Mouse (Mus musculus) forebrain, embryonic 10.5 days (tissue): Measurements from ENCODE around the gene Rpusd2. TPM values are rescaled to one million over a fixed set of nuclear protein-coding genes. Genes with fewer than 3 reads are reported as not detected.

Experiments used
- DNase-seq: peaks from one replicate; pipeline ENCODE4 v3.0.0-alpha.2; 2017; ENCODE audit warnings: low spot score; ENCODE audit errors: extremely low spot score
- H3K27ac ChIP-seq: fragments of 300-500 bp; sonication (generic); 2 replicates; pipeline ENCODE4 v1.5.1; 2016; ENCODE audit warnings: mild to moderate bottlenecking
- H3K27me3 ChIP-seq: fragments of 300-500 bp; sonication (generic); 2 replicates; pipeline ENCODE4 v1.6.1; 2016; ENCODE audit warnings: mild to moderate bottlenecking; ENCODE audit not compliant: poor library complexity, severe bottlenecking
- H3K36me3 ChIP-seq: fragments of 300-500 bp; sonication (generic); replicated peaks from 2 replicates; pipeline ENCODE4 v1.6.1; 2016; ENCODE audit warnings: mild to moderate bottlenecking, moderate library complexity
- H3K4me1 ChIP-seq: fragments of 300-500 bp; sonication (generic); 2 replicates; pipeline ENCODE4 v1.6.1; 2016
- H3K4me3 ChIP-seq: fragments of 300-500 bp; sonication (generic); 2 replicates; pipeline ENCODE4 v1.5.1; 2016; ENCODE audit warnings: mild to moderate bottlenecking, moderate library complexity
- H3K9me3 ChIP-seq: fragments of 300-500 bp; sonication (generic); 2 replicates; pipeline ENCODE4 v1.6.1; 2016; ENCODE audit warnings: mild to moderate bottlenecking, moderate library complexity
- WGBS: fragments of 180-500 bp; shearing (Covaris S2); methylation state at CpG from one replicate; pipeline ENCODE4 v1.1.7; 2016; 5-methylcytosine and 5-hydroxymethylcytosine counted together
- polyA plus RNA-seq: library from polyadenylated mRNA; unstranded; fragments of >200 nt; fragmentation: Nextera tagmentation; extraction: Ambion mirVana; gene quantifications from 2 replicates; pipeline ENCODE4 v1.2.1, GENCODE M21; 2016

Rpusd2 gene
- polyA plus RNA-seq, 1 experiment from 2014 or later: 9.2 TPM

- WGBS: 68% methylated on average over 22 of the region's 22 CpGs
- Histone ChIP-seq H3K27me3 (no peaks in the 10 kb centered on the region), H3K27ac (peak overlapping the region; percentile 26; the same call in 1 of the 2 replicates), H3K4me1 (peaks cover 11% of the 10 kb centered on the region), H3K4me3 (no peak overlapping the region), H3K36me3 (peaks cover 58% of the 10 kb centered on the region), H3K9me3 (no peaks in the 10 kb centered on the region; the same call in 1 of the 2 replicates)
- no peak for DNase-seq
These were observed 16.0 kb upstream of the Rpusd2 start for GRCm38 (mm10) chr2:119018391-119019122.

- Histone ChIP-seq H3K4me3 (no peak overlapping the region), H3K36me3 (peaks cover 61% of the 10 kb centered on the region), H3K27ac (no peak overlapping the region), H3K27me3 (no peaks in the 10 kb centered on the region), H3K9me3 (no peaks in the 10 kb centered on the region; the same call in 1 of the 2 replicates), H3K4me1 (peaks cover 11% of the 10 kb centered on the region)
- 16% methylated on average over 5 of the region's 5 CpGs for WGBS
- DNase-seq: no peak
These were observed 15.5 kb upstream of the Rpusd2 start for GRCm38 (mm10) chr2:119019131-119019530.

- no peak for DNase-seq
- Histone ChIP-seq H3K36me3 (peaks cover 63% of the 10 kb centered on the region), H3K27ac (no peak overlapping the region)
These were observed 15.1 kb upstream of the Rpusd2 start for GRCm38 (mm10) chr2:119019538-119019937.

DNA sequence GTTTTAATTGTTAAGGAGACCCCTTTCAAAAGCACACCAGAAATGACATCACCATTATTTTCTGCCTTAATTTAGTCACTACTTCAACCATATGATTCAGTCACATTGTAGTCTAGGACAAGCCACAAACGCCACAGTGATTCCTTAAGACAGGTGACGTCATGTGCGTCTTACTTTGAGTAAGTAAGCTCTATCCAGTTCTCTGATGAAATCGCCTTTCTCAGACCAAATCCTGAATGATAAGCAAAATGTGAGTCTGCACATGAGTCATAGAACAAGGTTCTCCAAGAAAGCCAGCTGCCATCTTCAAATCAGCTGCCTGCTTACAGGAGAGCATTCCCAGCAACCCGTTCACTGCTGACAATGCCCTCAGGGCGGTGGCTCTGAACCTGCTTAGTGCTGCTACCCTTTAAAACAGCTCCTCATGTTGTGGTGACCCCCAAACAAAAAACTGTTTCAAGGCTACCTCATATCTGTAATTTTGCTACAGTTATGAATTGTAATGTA lies 11.4 kb upstream of the Rpusd2 start:
- H3K27ac ChIP-seq: no peak overlapping the region
- no peak overlapping the region for H3K4me3 ChIP-seq
- no peaks in the 10 kb centered on the region for H3K27me3 ChIP-seq
- H3K4me1 ChIP-seq: peaks cover 15% of the 10 kb centered on the region
- no peaks in the 10 kb centered on the region for H3K9me3 ChIP-seq
- H3K36me3 ChIP-seq: peaks cover 71% of the 10 kb centered on the region
- DNase-seq: no peak
- WGBS: 94% methylated on average over 6 of the region's 6 CpGs

More at GRCm38 (mm10) chr2:119019538-119019937, 15.1 kb upstream of the Rpusd2 start:
- Histone ChIP-seq H3K9me3 (no peaks in the 10 kb centered on the region; the same call in 1 of the 2 replicates), H3K27me3 (no peaks in the 10 kb centered on the region), H3K4me3 (no peak overlapping the region), H3K4me1 (peaks cover 11% of the 10 kb centered on the region)
- 64% methylated on average over 4 of the region's 4 CpGs for WGBS

- peaks cover 58% of the 10 kb centered on the region for H3K36me3 ChIP-seq
- no peaks in the 10 kb centered on the region for H3K27me3 ChIP-seq
- H3K4me1 ChIP-seq: peaks cover 16% of the 10 kb centered on the region
- no peak overlapping the region for H3K27ac ChIP-seq
- DNase-seq: no peak
- no peaks in the 10 kb centered on the region for H3K9me3 ChIP-seq
- H3K4me3 ChIP-seq: no peak overlapping the region
- 71% methylated on average over 9 of the region's 9 CpGs for WGBS
These were observed 9.9 kb upstream of the Rpusd2 start for GRCm38 (mm10) chr2:119024536-119025238.

DNA sequence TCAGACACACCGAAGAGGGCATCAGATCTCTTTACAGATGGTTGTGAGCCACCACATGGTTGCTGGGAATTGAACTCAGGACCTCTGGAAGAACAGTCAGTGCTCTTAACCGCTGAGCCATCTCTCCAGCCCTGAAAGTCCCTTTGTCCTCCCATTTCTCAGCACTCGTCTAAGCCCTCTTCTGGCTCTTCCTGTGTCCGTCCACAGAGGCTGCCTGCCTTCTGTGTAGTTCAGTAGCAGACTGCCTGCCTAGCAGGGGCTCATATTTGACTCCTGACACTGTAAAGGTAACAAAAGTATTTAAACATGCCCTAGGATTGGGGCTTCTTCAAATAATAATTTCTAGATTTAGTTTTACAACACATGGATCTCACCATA lies 9.4 kb upstream of the Rpusd2 start:
- peaks cover 55% of the 10 kb centered on the region for H3K36me3 ChIP-seq
- WGBS: 76% methylated on average over 4 of the region's 4 CpGs
- no peak overlapping the region for H3K4me3 ChIP-seq
- H3K4me1 ChIP-seq: peaks cover 17% of the 10 kb centered on the region
- no peak for DNase-seq
- H3K27ac ChIP-seq: no peak overlapping the region
- H3K27me3 ChIP-seq: no peaks in the 10 kb centered on the region
- H3K9me3 ChIP-seq: no peaks in the 10 kb centered on the region

- H3K27ac ChIP-seq: no peak overlapping the region
- no peak overlapping the region for H3K4me3 ChIP-seq
- peaks cover 17% of the 10 kb centered on the region for H3K4me1 ChIP-seq
- no peak for DNase-seq
- no peaks in the 10 kb centered on the region for H3K27me3 ChIP-seq
- H3K9me3 ChIP-seq: no peaks in the 10 kb centered on the region
- 91% methylated on average over 4 of the region's 4 CpGs for WGBS
- H3K36me3 ChIP-seq: peaks cover 39% of the 10 kb centered on the region
These were observed 7.6 kb upstream of the Rpusd2 start for GRCm38 (mm10) chr2:119026951-119027350.

DNA sequence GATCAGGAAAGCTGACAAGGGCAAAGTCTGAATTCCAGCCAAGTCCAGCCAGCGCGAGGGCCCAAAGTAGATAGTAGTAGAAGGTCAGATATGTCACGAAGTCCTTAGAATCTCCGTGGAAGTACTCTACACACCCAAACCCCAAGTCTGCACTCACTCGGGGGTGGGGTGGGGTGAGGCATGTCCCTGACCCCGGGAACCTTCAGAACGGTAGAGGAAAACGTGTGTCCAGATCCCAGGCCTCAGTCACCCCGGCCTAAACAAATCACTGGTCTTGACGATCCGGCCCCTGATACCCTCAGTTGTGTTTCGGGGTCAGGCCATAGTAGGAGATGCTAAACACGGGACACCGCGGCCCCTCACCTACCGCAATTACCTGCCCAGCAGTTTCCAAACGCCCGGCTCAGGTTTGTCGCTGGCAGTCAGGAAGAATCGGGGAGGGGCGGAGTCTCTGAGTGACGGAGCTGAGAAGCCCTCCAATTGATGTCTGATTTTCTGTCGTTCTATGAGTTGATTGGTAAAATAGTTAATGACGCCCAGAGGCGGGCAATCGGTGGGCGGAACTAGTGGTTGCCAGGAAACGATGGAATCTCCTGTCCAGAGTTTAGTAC lies 5.5 kb upstream of the Rpusd2 start, which contains the start of gene Ccdc32:
Gene Ccdc32 (minus strand): TSS at position 453 of the 611 bp plus-strand sequence.
- Histone ChIP-seq H3K4me3 (peak within 1 kb of the TSS; percentile 80), H3K27ac (peak within 1 kb of the TSS; percentile 78), H3K4me1 (peaks cover 17% of the 10 kb centered on the region), H3K36me3 (peaks cover 20% of the 10 kb centered on the region), H3K9me3 (no peaks in the 10 kb centered on the region), H3K27me3 (no peaks in the 10 kb centered on the region)
- peak; percentile 90 for DNase-seq
- WGBS: under 1% methylated on average over 28 of the region's 28 CpGs

DNA sequence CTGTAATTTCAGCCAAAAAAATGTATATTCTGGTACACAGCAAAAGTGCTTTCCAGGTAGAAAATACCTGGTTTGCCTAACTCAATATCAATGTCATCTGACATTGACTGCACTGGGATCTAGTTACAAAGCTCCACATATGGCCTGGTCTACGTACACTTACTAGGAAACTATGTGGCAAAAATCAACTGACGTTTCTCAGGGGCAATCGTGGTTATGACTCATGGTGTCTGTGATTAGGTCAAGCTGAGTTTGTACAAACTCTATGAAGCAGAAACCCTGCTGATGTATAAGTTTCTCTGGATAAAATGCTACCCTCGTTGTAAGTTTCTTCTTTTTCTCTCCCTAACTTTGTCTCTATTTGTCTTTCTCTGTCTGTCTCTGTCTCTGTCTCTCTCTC lies 2.4 kb upstream of the Rpusd2 start:
- Histone ChIP-seq H3K27ac (no peak overlapping the region), H3K36me3 (peaks cover 7% of the 10 kb centered on the region), H3K27me3 (no peaks in the 10 kb centered on the region), H3K4me3 (no peak overlapping the region), H3K9me3 (no peaks in the 10 kb centered on the region), H3K4me1 (peaks cover 33% of the 10 kb centered on the region)
- 72% methylated on average over 4 of the region's 4 CpGs for WGBS
- no peak for DNase-seq

DNA sequence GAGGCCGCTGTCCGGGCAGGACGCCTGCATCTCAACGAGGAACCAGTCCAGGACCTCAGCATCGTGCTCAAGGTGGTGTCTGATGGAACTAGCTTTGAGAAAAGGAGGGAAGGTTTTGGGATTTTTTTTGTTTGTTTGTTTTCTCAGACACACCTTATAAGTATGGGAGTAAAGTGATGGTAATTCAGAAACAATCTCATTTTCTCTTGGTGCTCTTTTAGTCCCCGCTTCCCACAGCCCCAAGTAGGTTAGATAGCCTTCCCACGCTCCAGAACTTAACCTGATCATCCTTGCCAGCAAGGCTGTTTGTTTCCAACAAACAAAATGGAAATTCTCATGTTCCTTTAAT lies 781 bp downstream of the Rpusd2 start:
- DNase-seq: no peak
- peaks cover 38% of the 10 kb centered on the region for H3K36me3 ChIP-seq
- WGBS: 11% methylated on average over 7 of the region's 7 CpGs

DNA sequence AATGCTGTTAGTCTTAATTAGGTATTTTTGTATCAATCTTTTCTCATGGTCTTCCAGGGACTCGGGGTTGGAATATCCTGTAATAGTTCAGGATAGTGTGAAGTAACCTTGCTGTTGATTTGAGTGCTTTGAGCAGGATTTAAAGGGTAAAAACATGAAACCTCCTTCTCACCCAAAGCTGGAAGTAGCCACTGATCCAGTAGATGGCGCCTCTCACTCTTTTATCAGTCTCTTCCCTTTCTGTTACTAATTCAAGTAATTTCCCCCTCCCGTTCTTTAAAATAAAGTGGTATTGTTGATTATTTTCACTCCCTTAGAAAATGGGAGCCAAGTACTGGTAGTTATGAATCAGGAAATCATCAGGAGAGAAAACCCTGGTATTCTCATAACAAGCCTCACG lies 6.3 kb downstream of the Rpusd2 start:
- Histone ChIP-seq H3K9me3 (no peaks in the 10 kb centered on the region), H3K4me1 (peaks cover 12% of the 10 kb centered on the region), H3K27me3 (no peaks in the 10 kb centered on the region), H3K4me3 (no peak overlapping the region), H3K27ac (no peak overlapping the region), H3K36me3 (peaks cover 65% of the 10 kb centered on the region)
- DNase-seq: no peak
- 63% methylated on average over 4 of the region's 4 CpGs for WGBS

More for the DNA sequence above, 781 bp downstream of the Rpusd2 start:
- Histone ChIP-seq H3K27ac (peak overlapping the region; percentile 94), H3K4me3 (peak overlapping the region; percentile 89), H3K4me1 (peaks cover 16% of the 10 kb centered on the region), H3K27me3 (no peaks in the 10 kb centered on the region), H3K9me3 (no peaks in the 10 kb centered on the region)

DNA sequence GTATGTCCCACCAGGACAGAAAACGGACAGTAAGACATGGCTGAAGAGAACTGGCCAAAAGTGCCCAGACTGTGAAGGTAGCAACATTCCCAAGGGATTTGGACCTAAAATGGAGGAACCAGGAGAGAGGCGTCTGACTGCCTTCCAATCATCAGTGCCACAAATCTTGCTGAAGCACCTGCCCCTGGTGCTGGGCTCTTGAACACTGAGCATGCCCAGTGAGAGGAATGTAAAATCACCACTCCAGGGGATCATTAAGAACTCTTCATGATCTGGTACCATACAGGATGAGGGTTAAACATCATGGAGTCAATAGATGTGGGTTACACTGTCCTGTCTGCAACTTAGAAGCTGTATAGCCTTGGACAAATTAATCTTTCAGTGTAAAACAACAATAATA lies 10.6 kb downstream of the Rpusd2 start:
- Histone ChIP-seq H3K27ac (no peak overlapping the region), H3K4me3 (no peak overlapping the region), H3K9me3 (no peaks in the 10 kb centered on the region), H3K4me1 (peaks cover 20% of the 10 kb centered on the region), H3K27me3 (no peaks in the 10 kb centered on the region), H3K36me3 (peaks cover 29% of the 10 kb centered on the region)
- 76% methylated on average over 2 of the region's 2 CpGs for WGBS
- DNase-seq: no peak
